Mouse (Mus musculus) hindlimb bud, embryonic 11.5 days (tissue): ENCODE results near the gene Mill2.
"Not testable (repeated sequence)": the region's sequence is repeated elsewhere in the genome, so short reads cannot be mapped to it uniquely, and the experiment has no call there.

Source experiments
- DNase-seq: peaks from one replicate; pipeline ENCODE4 v3.0.0-alpha.2; 2012; ENCODE audit warnings: low read depth, low spot score; ENCODE audit errors: extremely low spot score

Gene Mill2

GRCm38 (mm10) chr7:18839865-18840264 is at the start of gene Mill2:
Gene Mill2 (plus strand): TSS chr7:18839966.
- DNase-seq: no peak

- DNase-seq: not testable (repeated sequence)
Measured at GRCm38 (mm10) chr7:18790671-18791070, 49.1 kb upstream of the Mill2 start.

DNA sequence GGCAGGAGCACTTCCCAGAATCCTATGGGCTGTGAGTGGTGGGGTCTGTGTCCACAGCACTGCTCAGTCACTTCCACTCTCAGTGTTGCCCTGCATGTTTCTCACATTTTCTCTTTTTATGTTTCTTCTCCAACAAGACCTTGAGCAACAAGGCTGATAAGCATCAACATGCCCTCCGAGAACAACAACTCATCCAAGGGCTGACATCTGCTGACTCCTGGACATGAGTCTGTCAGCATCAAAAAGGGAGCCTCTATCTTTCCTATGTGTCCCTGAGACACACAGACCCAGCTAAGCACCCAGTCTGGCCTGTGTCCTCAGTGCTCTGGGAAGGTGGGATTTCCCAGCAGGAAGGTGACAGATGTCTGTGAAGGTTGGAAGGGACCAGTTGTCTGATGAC is 41.3 kb upstream of the Mill2 start, which contains the start of gene Psg19:
TSS of gene Psg19 (minus strand) at position 101 of the 400 bp plus-strand sequence.
- DNase-seq: no peak

DNA sequence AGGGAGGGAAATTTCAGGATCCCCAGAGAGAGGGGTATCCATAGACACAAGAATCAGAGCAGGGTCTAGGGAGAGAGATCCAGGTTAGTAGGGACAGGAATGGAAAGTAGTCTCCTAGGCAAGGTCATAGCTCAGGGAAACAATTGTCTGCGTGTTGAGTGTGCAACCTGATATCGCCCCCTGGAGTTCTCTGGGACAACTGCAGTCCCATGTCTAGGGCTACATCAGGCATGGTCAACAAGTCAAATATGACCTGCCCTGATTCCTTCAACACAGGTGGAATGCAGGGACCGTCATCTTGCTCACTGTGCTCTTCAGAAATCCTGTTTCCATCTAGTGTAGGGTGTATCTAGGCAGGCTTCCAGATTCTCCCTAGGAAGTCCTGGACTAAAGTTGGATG is 40.6 kb upstream of the Mill2 start:
- no peak for DNase-seq

DNA sequence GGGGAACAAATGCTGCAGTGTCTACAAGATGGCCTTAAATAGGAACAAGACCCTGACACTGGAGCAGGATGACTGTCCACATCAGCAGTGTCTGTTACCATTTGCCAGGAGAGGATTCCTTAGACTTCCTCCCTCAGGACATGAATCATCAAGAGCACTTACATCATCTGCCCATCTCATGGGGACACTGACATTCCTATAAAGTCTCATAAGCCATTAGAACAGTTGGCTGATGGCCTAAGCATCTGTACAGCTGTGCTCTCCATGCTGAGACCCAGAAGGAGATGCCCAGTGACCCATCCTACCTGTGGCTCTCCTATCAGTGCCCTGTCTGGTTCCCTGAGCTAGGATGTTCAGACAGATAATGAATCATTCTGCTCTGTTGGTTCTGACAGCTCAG is 36.2 kb upstream of the Mill2 start:
- no peak for DNase-seq

- DNase-seq: no peak
Measured at GRCm38 (mm10) chr7:18818301-18818700, 21.5 kb upstream of the Mill2 start.

- no peak for DNase-seq
Measured at GRCm38 (mm10) chr7:18821507-18821906, 18.3 kb upstream of the Mill2 start, which contains the start of gene Psg17. Gene Psg17 (minus strand): TSS chr7:18821607.

GRCm38 (mm10) chr7:18827792-18828546 is 11.8 kb upstream of the Mill2 start:
- DNase-seq: no peak

DNA sequence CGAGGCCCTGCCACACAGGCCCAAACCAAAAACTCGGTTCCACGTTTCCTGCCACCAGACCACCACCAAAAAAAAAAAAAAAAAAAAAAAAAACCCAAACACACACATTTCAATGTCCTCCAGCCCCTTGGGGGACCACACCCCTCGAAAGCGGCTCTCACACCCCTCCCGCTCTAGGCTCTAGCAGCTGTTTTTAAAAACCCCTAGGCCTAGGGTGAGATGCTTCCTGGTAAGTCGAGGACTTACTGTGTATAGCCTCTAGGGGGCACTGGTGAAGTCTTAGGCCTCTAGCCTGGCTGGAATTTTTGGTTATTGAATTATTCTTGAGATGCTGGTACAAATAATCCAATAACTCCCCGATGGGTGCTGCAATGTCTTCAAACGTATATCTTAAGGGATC is 11.2 kb upstream of the Mill2 start:
- no peak for DNase-seq

GRCm38 (mm10) chr7:18829545-18829944 is 10.2 kb upstream of the Mill2 start:
- DNase-seq: no peak

DNA sequence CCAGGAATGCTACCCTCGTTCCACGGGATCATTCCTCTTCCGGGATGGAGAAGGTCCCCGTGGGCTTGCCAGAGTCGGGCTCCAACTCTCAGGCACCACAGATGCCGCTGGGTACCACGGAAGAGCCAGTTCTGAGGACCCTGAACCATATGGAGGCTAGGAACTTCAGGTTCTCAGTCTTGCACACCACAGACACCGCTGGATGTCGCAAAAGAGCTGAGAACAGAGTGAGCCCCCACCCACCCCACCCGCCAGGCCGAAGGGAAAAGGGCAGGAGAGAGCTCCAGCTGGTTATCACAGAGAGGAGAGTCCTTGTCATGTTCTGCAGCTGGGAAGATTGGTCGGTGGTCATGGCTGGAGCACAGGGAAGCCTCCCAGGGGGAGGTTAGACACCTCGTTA is 7.5 kb upstream of the Mill2 start:
- no peak for DNase-seq

DNA sequence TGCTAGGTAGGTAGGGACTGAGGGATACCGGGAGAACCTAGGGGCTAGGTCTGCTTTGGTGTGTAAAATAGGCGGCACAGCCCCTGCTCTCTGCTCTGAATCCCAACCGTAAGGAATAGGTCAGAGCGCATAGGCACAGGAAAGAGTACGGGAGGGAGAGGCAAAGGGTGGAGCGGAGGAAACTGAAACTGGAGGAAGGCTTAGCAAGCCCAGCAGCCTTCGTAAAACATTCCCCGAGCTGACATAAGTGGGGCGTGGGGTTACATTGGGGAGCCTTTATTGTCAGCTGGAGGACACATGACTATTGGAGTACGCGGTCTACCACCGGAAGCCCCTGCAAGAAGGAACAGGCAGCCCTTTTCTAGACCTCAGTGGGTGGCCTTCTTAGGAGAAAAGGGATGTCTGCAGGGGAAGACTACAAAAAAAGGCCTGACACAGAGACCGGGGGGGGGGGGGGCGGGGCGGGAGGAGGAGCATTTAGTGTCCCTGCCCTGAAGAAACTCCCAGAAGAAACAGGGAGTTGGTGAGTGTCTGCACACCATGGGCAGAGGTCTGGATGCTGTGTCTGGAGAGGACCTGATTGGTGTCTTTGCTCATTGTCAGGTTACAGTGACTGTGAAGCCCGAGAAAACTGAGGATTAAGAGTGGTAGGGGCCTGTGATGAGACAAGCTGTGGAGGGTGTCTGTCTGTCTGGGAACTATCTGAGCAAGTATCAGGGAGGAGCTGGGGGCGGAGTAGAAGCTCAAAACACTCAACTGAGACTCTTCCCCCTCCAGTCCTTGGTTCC is 814 bp downstream of the Mill2 start:
- no peak for DNase-seq

- no peak for DNase-seq
Measured at GRCm38 (mm10) chr7:18841174-18841567, 1.4 kb downstream of the Mill2 start.

GRCm38 (mm10) chr7:18844811-18845210 is 5.0 kb downstream of the Mill2 start:
- DNase-seq: no peak

DNA sequence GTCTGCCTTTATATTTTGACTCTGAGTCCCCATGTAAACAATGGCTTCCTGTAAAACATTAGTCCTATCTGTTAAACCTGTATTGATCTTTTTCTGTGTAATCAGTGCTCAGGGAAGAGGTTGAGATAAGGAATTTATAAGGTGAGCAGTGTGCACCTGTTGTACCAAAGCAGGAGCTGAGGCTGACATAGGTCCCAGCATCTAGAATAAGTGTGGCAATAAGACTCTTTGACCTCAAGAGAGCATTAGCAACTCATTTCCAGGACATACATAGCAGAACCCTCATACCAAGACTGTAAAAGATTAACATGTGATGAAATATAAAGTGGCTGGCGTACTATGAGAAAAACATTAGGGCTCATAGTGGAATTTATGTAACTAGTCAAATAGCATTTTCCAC is 8.6 kb downstream of the Mill2 start:
- DNase-seq: no peak

DNA sequence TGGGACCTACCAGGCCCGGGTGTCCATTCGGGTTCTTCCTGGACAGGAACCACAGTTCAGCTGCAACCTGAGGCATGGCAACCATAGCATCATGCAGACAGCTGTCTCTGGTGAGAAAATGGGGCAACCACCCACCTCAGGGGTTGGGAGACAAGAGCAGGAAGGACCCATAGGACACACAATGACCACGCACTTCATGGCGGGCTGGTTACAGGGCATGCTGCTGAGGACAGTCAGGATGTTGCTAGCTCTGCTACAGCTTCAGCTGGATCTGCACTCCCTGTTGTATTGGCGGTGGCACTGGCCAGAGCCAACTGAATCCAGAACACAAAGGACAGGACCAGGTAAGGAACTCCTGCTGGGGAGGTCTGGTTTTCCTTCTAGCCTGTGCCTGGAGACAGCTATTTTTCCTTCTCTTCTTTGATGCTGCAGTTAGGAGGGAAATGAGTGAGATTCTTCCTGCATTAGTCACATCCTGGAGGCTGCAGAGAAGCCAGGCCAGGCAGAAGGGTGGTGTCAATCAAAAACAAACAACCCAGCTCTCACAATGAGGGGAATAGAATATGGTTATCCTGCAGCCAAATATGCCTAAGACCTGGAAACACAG is 18.6 kb downstream of the Mill2 start:
- DNase-seq: no peak

GRCm38 (mm10) chr7:18862801-18863200 is 23.0 kb downstream of the Mill2 start:
- DNase-seq: no peak

GRCm38 (mm10) chr7:18868491-18868890 is 28.7 kb downstream of the Mill2 start:
- DNase-seq: no peak

DNA sequence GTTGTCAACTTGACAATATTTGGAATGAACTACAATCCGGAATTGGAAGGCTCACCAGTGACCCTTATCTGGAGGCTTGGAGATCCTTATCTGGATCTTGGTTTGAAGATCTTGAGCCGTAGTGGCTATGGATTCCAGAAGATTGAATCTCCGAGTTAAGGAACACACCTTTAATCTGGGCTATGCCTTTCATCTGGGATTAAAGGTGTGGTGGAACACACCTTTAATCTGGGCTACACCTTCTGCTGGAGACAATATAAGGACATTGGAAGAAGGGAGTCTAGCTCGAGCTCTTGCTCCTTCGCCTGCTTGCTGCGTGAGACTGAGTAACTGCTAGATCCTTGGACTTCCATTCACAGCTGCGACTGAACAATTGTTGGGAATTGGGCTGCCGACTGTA is 31.3 kb downstream of the Mill2 start, which contains the start of gene Pglyrp1:
TSS of gene Pglyrp1 (plus strand) at position 301 of the 400 bp plus-strand sequence.
- DNase-seq: not testable (repeated sequence)

- DNase-seq: no peak
Measured at GRCm38 (mm10) chr7:18872014-18872802, 32.4 kb downstream of the Mill2 start.

DNA sequence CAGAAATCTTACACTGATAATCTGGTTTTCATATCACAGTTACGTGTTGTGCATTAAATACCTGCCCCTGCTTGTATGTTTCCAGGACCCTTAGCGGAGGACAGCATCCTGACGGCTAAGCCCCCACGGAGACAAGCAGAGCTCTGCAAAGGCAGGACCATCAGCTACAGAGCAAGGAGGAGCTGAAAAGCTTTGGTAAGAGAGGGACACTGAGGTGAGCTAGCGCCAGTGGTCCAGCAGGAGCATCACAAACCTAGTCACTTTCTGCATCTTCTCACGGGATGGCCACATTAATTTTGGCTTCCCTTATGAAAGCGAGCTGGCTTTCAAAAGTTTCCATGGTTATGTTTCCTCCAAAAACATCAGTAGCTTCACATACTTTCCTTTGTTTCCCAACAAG is 33.0 kb downstream of the Mill2 start:
- DNase-seq: no peak
